Mouse (Mus musculus) lung, postnatal 10 days (tissue): ENCODE results near the gene Snapc5.

ENCODE experiments used
- DNase-seq: peaks from one replicate; pipeline ENCODE4 v3.0.0; 2021

Gene Snapc5

GRCm38 (mm10) chr9:64199897-64200296 is 20.8 kb downstream of the Snapc5 start:
- no peak for DNase-seq

GRCm38 (mm10) chr9:64202331-64202730 is 23.3 kb downstream of the Snapc5 start:
- DNase-seq: no peak

GRCm38 (mm10) chr9:64202866-64203265 is 23.8 kb downstream of the Snapc5 start:
- no peak for DNase-seq

- DNase-seq: no peak
These were observed 28.5 kb downstream of the Snapc5 start for GRCm38 (mm10) chr9:64207509-64208084.

GRCm38 (mm10) chr9:64214452-64214851 is 35.4 kb downstream of the Snapc5 start:
- no peak for DNase-seq

GRCm38 (mm10) chr9:64216090-64216489 is 37.0 kb downstream of the Snapc5 start:
- DNase-seq: no peak

- DNase-seq: no peak
These were observed 37.6 kb downstream of the Snapc5 start for GRCm38 (mm10) chr9:64216641-64217040.

GRCm38 (mm10) chr9:64217887-64218286 is 38.8 kb downstream of the Snapc5 start:
- DNase-seq: no peak

GRCm38 (mm10) chr9:64219305-64219704 is 40.2 kb downstream of the Snapc5 start:
- no peak for DNase-seq

GRCm38 (mm10) chr9:64219772-64220420 is 40.8 kb downstream of the Snapc5 start:
- DNase-seq: no peak

GRCm38 (mm10) chr9:64220603-64221002 is 41.5 kb downstream of the Snapc5 start:
- DNase-seq: no peak

- DNase-seq: no peak
These were observed 42.4 kb downstream of the Snapc5 start for GRCm38 (mm10) chr9:64221480-64221879.

GRCm38 (mm10) chr9:64222098-64222497 is 43.0 kb downstream of the Snapc5 start:
- DNase-seq: no peak

GRCm38 (mm10) chr9:64225805-64226204 is 46.7 kb downstream of the Snapc5 start:
- DNase-seq: no peak

GRCm38 (mm10) chr9:64227736-64228135 is 48.7 kb downstream of the Snapc5 start:
- DNase-seq: peak; percentile 11

GRCm38 (mm10) chr9:64228972-64229371 is 49.9 kb downstream of the Snapc5 start:
- DNase-seq: no peak

- peak; percentile 21 for DNase-seq
These were observed 52.1 kb downstream of the Snapc5 start for GRCm38 (mm10) chr9:64231171-64231570.

GRCm38 (mm10) chr9:64231674-64232073 is 52.6 kb downstream of the Snapc5 start:
- DNase-seq: no peak

- DNase-seq: peak; percentile 67
These were observed 53.3 kb downstream of the Snapc5 start for GRCm38 (mm10) chr9:64232257-64232957.
